Mouse (Mus musculus): ENCODE data around the gene Ttll13. TPM values are rescaled to one million over a fixed set of nuclear protein-coding genes. Genes with fewer than 3 reads are reported as not detected.

The Ttll13 gene
- polyA plus RNA-seq, 1 experiment from 2014 or later = 0.54 TPM

DNA sequence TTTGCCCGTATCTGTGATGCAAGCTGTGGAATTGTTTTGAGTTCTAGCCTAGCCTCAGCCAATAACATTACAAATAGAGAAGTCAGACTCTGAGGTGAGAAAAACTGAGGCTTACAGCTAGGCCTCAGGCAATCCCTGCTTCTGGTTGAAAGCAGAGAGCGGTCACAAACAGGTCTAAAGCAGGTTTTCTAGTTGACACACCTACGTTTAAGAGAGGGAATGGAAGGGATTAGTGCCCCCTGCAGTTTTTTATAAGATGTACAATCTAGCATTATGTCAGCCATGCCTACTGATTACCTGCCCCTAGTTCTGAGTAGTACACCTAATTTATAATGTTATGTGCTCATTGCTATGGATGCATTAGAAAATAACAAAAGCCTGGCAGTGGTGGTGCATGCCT is 61.6 kb downstream of the Ttll13 start:
- no peaks in the 10 kb centered on the region for H3K4me1 ChIP-seq
- H3K27ac ChIP-seq = no peak overlapping the region
- peaks cover 100% of the 10 kb centered on the region for H3K36me3 ChIP-seq
- H3K4me3 ChIP-seq = no peak overlapping the region
- H3K9me3 ChIP-seq = no peaks in the 10 kb centered on the region
- 87% methylated on average over 3 of the region's 3 CpGs for WGBS
- no peaks in the 10 kb centered on the region for H3K27me3 ChIP-seq (ENCODE audit: insufficient read depth, poor library complexity, severe bottlenecking)
- no peak for DNase-seq (ENCODE audit: low spot score)

Other genes starting within 250 kb of the Ttll13 start
- gene Zfp710, start 221.6 kb upstream of the Ttll13 start, polyA plus RNA-seq (2016; fragmentation: Nextera tagmentation; extraction: Ambion mirVana) = 14.8 and 20.8 TPM in 2 replicates
- gene Idh2, start 131.0 kb upstream of the Ttll13 start, polyA plus RNA-seq (2016; fragmentation: Nextera tagmentation; extraction: Ambion mirVana) = 830 and 1,266 TPM in 2 replicates
- gene Sema4b, start 59.5 kb upstream of the Ttll13 start, polyA plus RNA-seq (2016; fragmentation: Nextera tagmentation; extraction: Ambion mirVana) = 7.8 and 8.9 TPM in 2 replicates
- gene Cib1, start 13.6 kb upstream of the Ttll13 start, polyA plus RNA-seq (2016; fragmentation: Nextera tagmentation; extraction: Ambion mirVana) = 61.9 and 74.9 TPM in 2 replicates
- gene Gdpgp1, start 13.5 kb upstream of the Ttll13 start, polyA plus RNA-seq (2016; fragmentation: Nextera tagmentation; extraction: Ambion mirVana) = 5.2 and 5.8 TPM in 2 replicates
- 45.7 and 47.2 TPM in 2 replicates for gene Ngrn, start 14.8 kb downstream of the Ttll13 start, polyA plus RNA-seq (2016; fragmentation: Nextera tagmentation; extraction: Ambion mirVana)
- gene Vps33b, start 23.3 kb downstream of the Ttll13 start, polyA plus RNA-seq (2016; fragmentation: Nextera tagmentation; extraction: Ambion mirVana) = 14.5 and 15.3 TPM in 2 replicates
- gene Prc1, start 48.1 kb downstream of the Ttll13 start, polyA plus RNA-seq (2016; fragmentation: Nextera tagmentation; extraction: Ambion mirVana) = 153 and 163 TPM in 2 replicates
- gene Rccd1, start 78.1 kb downstream of the Ttll13 start, polyA plus RNA-seq (2016; fragmentation: Nextera tagmentation; extraction: Ambion mirVana) = 9.8 and 10.3 TPM in 2 replicates
- 24.3 and 34.2 TPM in 2 replicates for gene Unc45a, start 94.6 kb downstream of the Ttll13 start, polyA plus RNA-seq (2016; fragmentation: Nextera tagmentation; extraction: Ambion mirVana)
- 18.3 and 18.4 TPM in 2 replicates for gene Hddc3, start 96.7 kb downstream of the Ttll13 start, polyA plus RNA-seq (2016; fragmentation: Nextera tagmentation; extraction: Ambion mirVana)
- gene Man2a2, start 125.0 kb downstream of the Ttll13 start, polyA plus RNA-seq (2016; fragmentation: Nextera tagmentation; extraction: Ambion mirVana) = 20.0 and 20.9 TPM in 2 replicates
- 9.7 and 11.7 TPM in 2 replicates for gene Fes, start 141.6 kb downstream of the Ttll13 start, polyA plus RNA-seq (2016; fragmentation: Nextera tagmentation; extraction: Ambion mirVana)
- gene Furin, start 159.1 kb downstream of the Ttll13 start, polyA plus RNA-seq (2016; fragmentation: Nextera tagmentation; extraction: Ambion mirVana) = 18.1 and 20.7 TPM in 2 replicates

Data from heart, embryonic 10.5 days (tissue).